Mouse (Mus musculus) testis, adult 2 months (tissue): Measurements from ENCODE around the gene Fhit. TPM values are rescaled to one million over a fixed set of nuclear protein-coding genes. Genes with fewer than 3 reads are reported as not detected.

Experiments used
- H3K27ac ChIP-seq: fragments of 200-500 bp; 2 replicates; pipeline ENCODE4 v1.5.1; 2012; ENCODE audit warnings: low read depth, low read length; ENCODE audit not compliant: control insufficient read depth, insufficient read depth
- H3K27me3 ChIP-seq: fragments of 200-500 bp; 2 replicates; pipeline ENCODE4 v1.6.1; 2012; ENCODE audit warnings: mild to moderate bottlenecking, low read length, moderate library complexity; ENCODE audit not compliant: control insufficient read depth, insufficient read depth
- H3K36me3 ChIP-seq: fragments of 200-500 bp; 2 replicates; pipeline ENCODE4 v1.6.1; 2012; ENCODE audit warnings: mild to moderate bottlenecking, low read length; ENCODE audit not compliant: control insufficient read depth, insufficient read depth
- H3K4me1 ChIP-seq: fragments of 200-500 bp; 2 replicates; pipeline ENCODE4 v1.6.1; 2012; ENCODE audit warnings: low read length; ENCODE audit not compliant: control insufficient read depth, insufficient read depth
- H3K4me3 ChIP-seq: fragments of 200-500 bp; 2 replicates; pipeline ENCODE4 v1.5.1; 2012; ENCODE audit warnings: low read depth, mild to moderate bottlenecking, low read length, moderate library complexity, mixed read lengths; ENCODE audit not compliant: control insufficient read depth
- CTCF ChIP-seq: fragments of 200-500 bp; IDR thresholded peaks from 2 replicates; pipeline ENCODE4 v1.5.1; 2012; ENCODE audit warnings: low read depth, mild to moderate bottlenecking, inconsistent platforms, low read length, moderate library complexity; ENCODE audit not compliant: control insufficient read depth, insufficient read depth, insufficient replicate concordance
- POLR2A ChIP-seq: fragments of 200-500 bp; IDR thresholded peaks from 2 replicates; pipeline ENCODE4 v1.6.1; 2012; ENCODE audit warnings: low read depth, mild to moderate bottlenecking, inconsistent platforms, low read length, moderate library complexity; ENCODE audit not compliant: control insufficient read depth
- polyA plus RNA-seq: library from polyadenylated mRNA; depleted of rRNA; stranded (reverse); fragments of >200 nt; gene quantifications from 2 replicates; pipeline ENCODE4 v1.2.3, GENCODE M21; 2012

The Fhit gene
- polyA plus RNA-seq, 1 experiment, result 2.0 TPM

DNA sequence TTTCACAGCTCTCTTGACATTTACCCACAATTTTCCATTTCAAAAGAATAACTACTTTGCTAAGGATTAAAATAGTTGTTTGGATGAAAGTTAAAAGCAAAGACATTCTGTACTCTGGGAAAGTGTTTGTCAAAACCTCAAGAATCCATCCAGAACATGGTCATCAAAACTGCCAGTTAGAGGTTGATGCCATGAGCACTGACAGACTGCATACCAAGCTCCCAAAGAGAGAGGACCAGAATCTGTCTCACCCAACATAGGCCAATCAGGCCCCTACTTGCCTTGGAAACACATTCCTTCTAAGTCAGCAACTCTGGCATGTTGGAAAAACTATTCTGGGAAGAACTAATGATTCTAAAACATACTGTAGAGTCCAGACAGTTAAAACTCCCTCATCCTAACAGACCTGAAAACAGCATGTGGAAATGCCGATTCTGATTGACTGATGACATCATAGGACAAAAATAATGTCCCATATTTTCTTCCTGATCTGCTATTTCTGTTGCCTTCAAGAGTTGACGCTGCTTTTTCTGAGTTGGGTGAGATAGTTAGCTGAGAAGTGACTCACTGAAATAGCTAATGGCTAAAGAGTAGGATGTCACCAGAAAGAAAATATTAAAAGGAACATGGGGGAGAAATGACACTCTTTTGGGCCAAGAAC is 1114.6 kb downstream of the Fhit start:
- Histone ChIP-seq H3K4me1 (no peaks in the 10 kb centered on the region), H3K27ac (no peak overlapping the region), H3K36me3 (no peaks in the 10 kb centered on the region), H3K4me3 (no peak overlapping the region), H3K27me3 (no peaks in the 10 kb centered on the region)
- no peak for TF ChIP-seq POLR2A
- no peak for TF ChIP-seq CTCF

DNA sequence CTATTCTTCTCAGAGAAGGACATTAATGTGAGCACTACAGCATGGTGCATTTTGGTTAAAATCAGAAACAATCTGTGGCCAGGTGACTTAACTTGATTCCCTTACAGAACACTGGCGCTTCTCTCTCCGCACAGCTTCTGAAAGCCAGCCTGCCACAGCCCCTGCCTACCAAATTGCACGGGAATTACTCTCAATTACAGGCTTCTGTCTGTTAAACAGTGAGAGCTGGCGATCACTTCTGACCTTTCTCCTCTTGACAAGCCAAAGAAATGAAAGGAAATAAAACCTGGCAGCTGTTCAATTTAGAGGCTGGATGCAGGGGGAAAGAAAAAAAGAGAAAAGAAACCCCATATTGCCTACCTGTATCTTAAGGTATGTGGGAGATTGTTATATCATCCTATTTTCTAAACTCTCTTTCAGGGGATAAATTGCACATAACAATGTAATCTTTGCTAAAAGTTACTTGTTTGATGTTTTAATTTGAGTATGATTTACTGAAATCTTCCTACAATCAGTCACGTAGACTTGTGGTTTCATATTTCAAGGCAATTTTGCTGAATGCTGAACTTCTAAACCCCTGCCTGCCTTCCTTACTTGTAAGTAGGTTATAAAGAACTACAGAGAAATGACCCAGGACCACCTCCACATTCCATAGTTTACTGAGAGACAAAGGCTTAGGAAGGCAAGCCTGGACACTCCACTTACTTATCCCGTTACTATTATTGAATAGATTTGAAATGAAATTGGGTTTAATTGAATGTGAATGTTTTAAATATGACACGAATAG is 1115.3 kb downstream of the Fhit start:
- no peaks in the 10 kb centered on the region for H3K27me3 ChIP-seq
- no peaks in the 10 kb centered on the region for H3K36me3 ChIP-seq
- TF ChIP-seq POLR2A (no peak), CTCF (no peak)
- no peak overlapping the region for H3K4me3 ChIP-seq
- H3K27ac ChIP-seq, result no peak overlapping the region
- H3K4me1 ChIP-seq, result no peaks in the 10 kb centered on the region

DNA sequence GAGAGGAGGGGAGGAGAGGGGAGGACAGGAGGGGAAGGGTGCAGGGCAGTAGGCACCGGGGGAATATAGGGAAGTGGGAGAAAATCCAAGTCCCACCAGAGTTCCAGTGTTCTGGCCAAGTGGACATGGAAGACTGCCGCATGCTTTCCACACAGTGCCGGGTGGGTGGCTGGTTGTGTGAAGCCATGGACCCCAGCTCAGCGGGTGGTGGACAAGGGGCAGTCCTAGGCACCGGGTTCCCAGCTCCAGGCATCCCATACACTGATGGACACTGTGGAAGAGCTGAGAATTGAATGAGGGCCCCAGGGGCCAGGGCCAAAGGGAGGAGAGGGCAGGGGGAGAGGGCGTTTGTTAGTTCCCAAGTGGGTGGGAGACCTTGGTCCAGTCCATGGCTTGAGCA is 1123.8 kb downstream of the Fhit start:
- Histone ChIP-seq H3K36me3 (no peaks in the 10 kb centered on the region), H3K4me1 (no peaks in the 10 kb centered on the region), H3K27me3 (no peaks in the 10 kb centered on the region), H3K27ac (no peak overlapping the region), H3K4me3 (no peak overlapping the region)
- TF ChIP-seq POLR2A, result no peak
- no peak for TF ChIP-seq CTCF

DNA sequence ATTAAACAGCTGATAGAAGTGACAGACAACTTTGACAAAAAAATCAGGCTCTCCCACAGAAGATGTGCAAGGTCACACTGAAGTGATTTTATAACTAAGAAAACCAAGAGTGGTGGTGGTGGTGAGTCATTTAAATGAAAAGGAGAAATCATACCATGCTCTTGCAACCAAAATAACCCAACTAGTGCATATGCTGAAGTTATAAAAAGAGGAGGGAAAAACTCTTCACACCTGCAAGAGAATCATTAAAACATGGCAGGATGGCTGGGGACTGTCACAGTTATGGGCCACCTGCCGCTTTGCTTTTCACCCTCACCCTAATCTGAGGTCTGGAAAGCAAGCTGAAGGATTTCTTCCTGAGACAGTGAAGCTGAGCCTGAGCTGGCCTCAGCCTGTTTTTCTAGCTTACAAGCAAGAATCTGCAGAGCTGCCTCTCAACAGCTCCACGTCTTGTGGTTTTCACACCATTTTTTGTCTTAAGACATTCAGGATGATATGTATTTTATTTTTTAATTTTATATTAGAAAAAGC is 1125.1 kb downstream of the Fhit start:
- Histone ChIP-seq H3K27ac (no peak overlapping the region), H3K4me1 (no peaks in the 10 kb centered on the region), H3K4me3 (no peak overlapping the region), H3K36me3 (no peaks in the 10 kb centered on the region), H3K27me3 (no peaks in the 10 kb centered on the region)
- TF ChIP-seq POLR2A (no peak), CTCF (no peak)

DNA sequence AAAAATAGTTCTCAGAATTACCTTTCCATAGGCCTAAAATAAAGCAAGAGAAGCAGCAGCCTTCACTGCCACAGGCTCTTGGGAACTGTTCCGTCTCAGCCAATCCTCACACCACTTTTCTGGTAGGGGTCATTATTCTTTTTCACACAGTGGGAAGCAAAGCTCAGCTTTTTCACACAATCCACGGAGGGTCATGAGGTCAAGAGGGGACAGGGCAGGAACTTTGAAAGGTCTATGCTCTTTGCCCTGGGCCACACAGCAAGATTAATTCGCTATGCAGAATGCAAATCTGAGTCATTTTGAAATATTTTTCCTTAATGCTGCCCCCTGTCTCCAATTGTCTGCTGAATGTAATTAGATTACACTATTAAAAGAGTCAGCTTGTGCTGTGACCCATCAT is 1126.2 kb downstream of the Fhit start:
- no peaks in the 10 kb centered on the region for H3K27me3 ChIP-seq
- H3K36me3 ChIP-seq, result no peaks in the 10 kb centered on the region
- TF ChIP-seq CTCF (no peak), POLR2A (no peak)
- no peak overlapping the region for H3K27ac ChIP-seq
- no peaks in the 10 kb centered on the region for H3K4me1 ChIP-seq
- H3K4me3 ChIP-seq, result no peak overlapping the region

DNA sequence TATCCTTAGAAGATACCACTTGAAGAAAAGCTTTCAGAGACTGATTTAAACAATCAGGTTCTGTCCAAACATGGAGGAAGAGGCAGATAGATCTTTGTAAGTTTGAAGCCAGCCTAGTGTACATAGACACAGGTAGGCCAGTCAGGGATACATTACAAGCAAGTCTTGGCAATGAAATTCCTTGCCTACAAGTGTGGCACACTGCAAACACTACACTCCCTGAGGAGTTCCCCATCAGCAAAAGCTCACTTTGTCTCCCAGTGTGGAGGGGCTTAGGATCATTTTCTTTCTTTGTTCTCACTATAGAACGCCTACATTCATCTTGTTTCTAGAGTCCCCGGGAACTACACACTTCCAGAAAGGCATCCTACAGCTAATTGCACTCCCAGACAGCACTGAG is 1126.6 kb downstream of the Fhit start:
- Histone ChIP-seq H3K4me3 (no peak overlapping the region), H3K36me3 (no peaks in the 10 kb centered on the region), H3K27me3 (no peaks in the 10 kb centered on the region), H3K4me1 (no peaks in the 10 kb centered on the region), H3K27ac (no peak overlapping the region)
- TF ChIP-seq CTCF (no peak), POLR2A (no peak)

DNA sequence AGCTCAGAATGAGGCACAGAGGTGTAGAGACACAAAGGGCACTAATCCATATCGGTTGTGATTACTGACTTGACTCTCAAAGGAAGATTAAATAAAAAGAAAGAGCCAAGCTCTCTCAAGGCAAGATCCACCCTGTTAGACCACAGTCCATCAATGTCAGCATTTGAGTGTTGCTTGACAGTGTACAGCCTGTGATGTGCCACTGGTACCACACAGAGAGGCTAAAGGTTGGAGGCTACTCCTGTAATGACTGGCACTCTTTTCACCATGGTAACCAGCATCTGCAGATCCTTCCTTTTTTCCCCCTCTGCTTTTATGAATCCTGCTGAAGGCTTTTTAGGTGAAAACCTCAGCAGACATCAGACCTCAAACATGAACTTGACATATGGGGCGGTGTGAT is 1138.5 kb downstream of the Fhit start:
- TF ChIP-seq CTCF (no peak), POLR2A (no peak)
- no peak overlapping the region for H3K27ac ChIP-seq
- H3K36me3 ChIP-seq, result no peaks in the 10 kb centered on the region
- no peaks in the 10 kb centered on the region for H3K27me3 ChIP-seq
- H3K4me3 ChIP-seq, result no peak overlapping the region
- no peaks in the 10 kb centered on the region for H3K4me1 ChIP-seq

DNA sequence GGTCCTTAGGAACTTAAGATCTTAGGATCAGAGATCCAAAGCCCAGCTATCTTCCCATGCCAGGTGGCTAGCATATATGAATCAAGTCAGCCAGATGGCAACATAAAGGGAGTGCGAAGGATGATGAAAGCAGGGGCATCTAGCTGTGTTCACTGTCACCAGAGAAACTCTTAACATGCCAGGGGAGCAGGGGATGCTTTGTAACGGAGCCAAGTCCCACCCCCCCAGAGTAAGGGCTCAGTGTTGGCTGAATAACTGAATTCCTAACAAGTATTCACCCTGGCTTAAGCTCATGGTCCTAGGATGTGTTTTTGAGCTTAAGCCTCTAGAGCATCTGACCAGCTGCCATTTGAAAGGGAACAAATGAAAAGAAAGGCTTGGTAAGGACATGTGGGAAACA is 1139.5 kb downstream of the Fhit start:
- H3K27ac ChIP-seq, result no peak overlapping the region
- TF ChIP-seq CTCF (no peak), POLR2A (no peak)
- no peaks in the 10 kb centered on the region for H3K36me3 ChIP-seq
- H3K27me3 ChIP-seq, result no peaks in the 10 kb centered on the region
- H3K4me3 ChIP-seq, result no peak overlapping the region
- H3K4me1 ChIP-seq, result no peaks in the 10 kb centered on the region
